Mouse (Mus musculus) intestine, postnatal 0 days (tissue): Measurements from ENCODE around the gene Snx30. TPM values are rescaled to one million over a fixed set of nuclear protein-coding genes. Genes with fewer than 3 reads are reported as not detected.
A peak's percentile ranks its signal among the peaks of the same experiment; 100 is the strongest.

Experiments
- ATAC-seq: fragments of 200-750 bp; cut with Nextera tagmentation; 2 replicates; pipeline ENCODE4 v1.8.0; 2017; ENCODE audit warnings: mild to moderate bottlenecking, moderate TSS enrichment, moderate library complexity
- H3K27ac ChIP-seq: fragments of 300-500 bp; sonication (generic); 2 replicates; pipeline ENCODE4 v1.5.1; 2014; ENCODE audit warnings: mild to moderate bottlenecking, low read depth, low read length, moderate library complexity
- H3K27me3 ChIP-seq: fragments of 300-500 bp; sonication (generic); replicated peaks from 2 replicates; pipeline ENCODE4 v1.6.1; 2014; ENCODE audit warnings: low read length, mixed read lengths; ENCODE audit not compliant: control insufficient read depth, insufficient read depth
- H3K36me3 ChIP-seq: fragments of 300-500 bp; sonication (generic); 2 replicates; pipeline ENCODE4 v1.6.1; 2014; ENCODE audit warnings: mild to moderate bottlenecking, moderate library complexity; ENCODE audit not compliant: control insufficient read depth, insufficient read depth
- H3K4me1 ChIP-seq: fragments of 300-500 bp; sonication (generic); replicated peaks from 2 replicates; pipeline ENCODE4 v1.6.1; 2014; ENCODE audit warnings: antibody characterized with exemption, low read length, mixed read lengths; ENCODE audit not compliant: control insufficient read depth, insufficient read depth
- H3K4me2 ChIP-seq: fragments of 300-500 bp; sonication (generic); replicated peaks from 2 replicates; pipeline ENCODE4 v1.6.1; 2014; ENCODE audit warnings: low read depth, mild to moderate bottlenecking, moderate library complexity
- H3K4me3 ChIP-seq: fragments of 300-500 bp; sonication (generic); 2 replicates; pipeline ENCODE4 v1.5.1; 2014; ENCODE audit warnings: low read depth, low read length
- H3K9ac ChIP-seq: fragments of 300-500 bp; sonication (generic); 2 replicates; pipeline ENCODE4 v1.6.1; 2014; ENCODE audit warnings: mild to moderate bottlenecking, low read depth, low read length
- H3K9me3 ChIP-seq: fragments of 300-500 bp; sonication (generic); 2 replicates; pipeline ENCODE4 v1.6.1; 2016; ENCODE audit warnings: mixed run types; ENCODE audit not compliant: control insufficient read depth
- CTCF ChIP-seq: sonication (generic); IDR thresholded peaks from 2 replicates; pipeline ENCODE4 v1.5.1; 2016; ENCODE audit warnings: low read depth, mild to moderate bottlenecking, control low read depth, antibody characterized with exemption, moderate library complexity
- WGBS: fragments of 180-500 bp; shearing (Covaris S2); extraction: QIAGEN DNeasy Blood & Tissue Kit; methylation state at CpG from one replicate; pipeline ENCODE4 v1.1.7; 2014; 5-methylcytosine and 5-hydroxymethylcytosine counted together
- polyA plus RNA-seq: library from polyadenylated mRNA; unstranded; fragments of >200 nt; fragmentation: Nextera tagmentation; extraction: Ambion mirVana; gene quantifications from 2 replicates; pipeline ENCODE4 v1.2.1, GENCODE M21; 2015

Gene Snx30
- polyA plus RNA-seq, 1 experiment from 2014 or later = 5.1 TPM

DNA sequence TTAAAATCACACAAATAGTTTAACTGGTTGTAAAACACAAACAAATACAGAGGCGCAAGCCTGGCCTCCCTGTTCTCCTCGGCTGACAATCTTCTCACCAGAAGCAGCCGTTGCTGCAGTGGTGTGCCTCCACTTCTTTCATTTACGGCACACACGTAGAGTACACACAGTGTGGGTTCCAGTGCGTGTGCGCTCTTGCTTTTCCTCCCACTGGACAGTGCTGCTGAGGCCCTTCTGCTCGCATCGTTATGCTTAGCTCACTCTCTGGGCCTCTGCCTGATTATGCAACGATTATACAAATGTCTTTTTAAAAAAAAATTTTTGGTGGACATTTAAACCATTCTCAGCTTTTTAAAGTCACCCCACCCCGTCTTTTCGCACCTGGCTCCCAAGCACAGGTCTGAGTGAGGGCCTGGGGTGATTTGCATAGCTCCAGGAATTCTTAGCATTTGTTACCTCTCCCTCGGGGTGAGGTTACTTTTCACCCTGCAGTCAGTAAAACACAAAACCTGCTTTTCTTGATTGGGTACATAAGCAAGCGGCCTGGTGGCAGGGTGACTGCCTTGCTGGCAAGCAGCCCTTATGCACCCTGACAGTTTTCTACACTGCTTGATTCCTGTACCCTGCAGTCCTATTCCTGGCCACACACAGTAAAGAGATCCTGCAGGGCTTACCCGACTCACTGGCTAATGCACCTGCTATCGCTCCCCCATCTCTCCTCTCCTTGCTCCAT is 54.2 kb downstream of the Snx30 start:
- no peaks in the 10 kb centered on the region for H3K36me3 ChIP-seq
- H3K4me2 ChIP-seq = no peak overlapping the region
- TF ChIP-seq CTCF = no peak
- ATAC-seq = peak; percentile 43
- 54% methylated on average over 16 of the region's 16 CpGs for WGBS
- no peak overlapping the region for H3K9ac ChIP-seq
- H3K27ac ChIP-seq = no peak overlapping the region
- no peak overlapping the region for H3K4me3 ChIP-seq
- no peaks in the 10 kb centered on the region for H3K4me1 ChIP-seq
- H3K9me3 ChIP-seq = no peaks in the 10 kb centered on the region
- H3K27me3 ChIP-seq = no peaks in the 10 kb centered on the region

DNA sequence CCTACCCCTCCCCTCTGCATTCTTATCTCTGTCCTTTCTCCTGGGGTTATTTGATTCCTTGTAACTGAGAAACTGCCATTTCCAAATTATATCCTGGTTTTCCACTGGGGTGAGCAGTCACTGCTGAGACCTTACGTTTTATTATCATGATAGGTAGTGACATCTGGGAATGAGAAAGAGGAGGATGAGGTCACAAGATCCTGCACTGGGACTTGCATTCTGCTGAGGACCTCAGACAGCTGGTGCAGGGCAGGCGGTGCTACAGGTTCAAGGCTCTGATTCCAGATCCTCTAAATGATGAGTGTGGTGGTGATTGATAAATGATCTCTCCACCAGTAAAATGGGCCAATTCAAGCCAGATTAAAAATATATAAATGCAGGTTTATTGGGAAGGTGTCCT is 54.8 kb downstream of the Snx30 start:
- no peak for TF ChIP-seq CTCF
- WGBS = 61% methylated on average over 2 of the region's 2 CpGs
- Histone ChIP-seq H3K4me1 (no peaks in the 10 kb centered on the region), H3K4me3 (no peak overlapping the region), H3K27ac (no peak overlapping the region), H3K9me3 (no peaks in the 10 kb centered on the region), H3K36me3 (no peaks in the 10 kb centered on the region), H3K9ac (no peak overlapping the region), H3K4me2 (no peak overlapping the region), H3K27me3 (no peaks in the 10 kb centered on the region)
- peak; percentile 6; the same call in 1 of the 2 replicates for ATAC-seq

DNA sequence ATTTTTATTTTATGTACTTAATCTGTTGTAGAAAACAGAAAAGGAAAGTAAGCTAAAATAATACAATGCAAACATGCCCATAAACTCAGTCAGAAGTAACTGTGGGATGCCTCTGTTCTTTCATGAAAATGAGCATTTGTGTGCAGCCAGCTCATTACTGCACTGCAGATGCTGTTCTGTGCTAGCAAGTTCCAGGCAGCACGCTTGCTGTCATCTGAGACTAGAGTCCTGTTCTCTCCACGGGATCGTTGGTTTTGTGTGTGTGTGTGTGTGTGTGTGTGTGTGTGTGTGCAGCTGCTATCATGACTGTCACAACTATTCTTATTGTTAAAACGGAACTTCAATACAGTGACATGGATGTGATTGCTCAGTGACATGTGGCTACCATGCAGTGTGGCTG is 56.2 kb downstream of the Snx30 start:
- Histone ChIP-seq H3K27me3 (no peaks in the 10 kb centered on the region), H3K4me1 (no peaks in the 10 kb centered on the region), H3K9me3 (no peaks in the 10 kb centered on the region), H3K4me2 (no peak overlapping the region), H3K36me3 (no peaks in the 10 kb centered on the region), H3K4me3 (no peak overlapping the region), H3K9ac (no peak overlapping the region), H3K27ac (no peak overlapping the region)
- TF ChIP-seq CTCF = no peak
- WGBS = 66% methylated on average over 4 of the region's 4 CpGs
- no peak for ATAC-seq

DNA sequence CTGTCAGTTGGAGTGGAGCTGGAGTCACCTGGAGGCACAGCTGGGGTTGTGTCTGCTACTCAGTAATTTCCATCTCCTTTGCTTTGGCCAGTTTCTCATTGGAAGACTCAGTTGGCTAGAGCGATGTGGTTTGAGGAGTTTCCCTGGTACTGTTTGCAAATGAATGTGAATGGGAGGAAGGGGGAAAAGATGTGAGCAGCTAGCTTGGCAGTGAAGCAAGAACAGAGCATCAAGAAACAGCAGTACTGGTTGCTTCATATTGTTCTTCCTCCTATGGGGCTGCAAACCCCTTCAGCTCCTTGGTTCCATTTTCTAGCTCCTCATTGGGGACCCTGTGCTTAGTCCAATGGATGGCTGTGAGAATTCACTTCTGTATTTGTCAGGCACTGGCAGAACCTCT is 56.7 kb downstream of the Snx30 start:
- H3K9ac ChIP-seq = no peak overlapping the region
- WGBS = 89% methylated on average over 1 of the region's 1 CpGs
- no peak for TF ChIP-seq CTCF
- H3K36me3 ChIP-seq = no peaks in the 10 kb centered on the region
- no peaks in the 10 kb centered on the region for H3K27me3 ChIP-seq
- no peak overlapping the region for H3K4me3 ChIP-seq
- H3K27ac ChIP-seq = no peak overlapping the region
- ATAC-seq = no peak
- no peaks in the 10 kb centered on the region for H3K4me1 ChIP-seq
- H3K4me2 ChIP-seq = no peak overlapping the region
- H3K9me3 ChIP-seq = no peaks in the 10 kb centered on the region

DNA sequence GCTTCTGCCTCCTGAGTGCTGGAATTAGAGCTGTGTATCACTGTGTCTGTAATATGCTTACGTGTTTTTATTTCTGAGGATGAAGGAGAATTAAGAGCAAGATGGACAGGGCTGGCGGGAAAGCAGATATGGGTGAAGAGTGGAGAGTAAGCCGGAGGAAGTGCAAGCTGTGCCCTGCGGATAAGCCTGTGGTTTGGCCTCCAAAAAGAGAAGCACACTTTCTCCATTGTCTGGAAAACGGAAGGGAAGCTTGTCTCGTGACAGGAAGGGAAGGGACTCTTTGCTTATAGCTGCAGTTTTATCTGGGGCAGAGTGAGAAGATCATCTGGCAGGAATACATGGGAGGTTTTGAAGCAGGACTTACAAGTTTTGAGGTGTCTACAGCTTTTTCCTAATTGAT is 58.2 kb downstream of the Snx30 start:
- no peak for TF ChIP-seq CTCF
- H3K4me2 ChIP-seq = no peak overlapping the region
- H3K27ac ChIP-seq = no peak overlapping the region
- no peaks in the 10 kb centered on the region for H3K9me3 ChIP-seq
- 67% methylated on average over 6 of the region's 6 CpGs for WGBS
- no peak overlapping the region for H3K9ac ChIP-seq
- no peak overlapping the region for H3K4me3 ChIP-seq
- peaks cover 2% of the 10 kb centered on the region; the same call in 1 of the 2 replicates for H3K36me3 ChIP-seq
- H3K4me1 ChIP-seq = no peaks in the 10 kb centered on the region
- no peaks in the 10 kb centered on the region for H3K27me3 ChIP-seq
- ATAC-seq = no peak

DNA sequence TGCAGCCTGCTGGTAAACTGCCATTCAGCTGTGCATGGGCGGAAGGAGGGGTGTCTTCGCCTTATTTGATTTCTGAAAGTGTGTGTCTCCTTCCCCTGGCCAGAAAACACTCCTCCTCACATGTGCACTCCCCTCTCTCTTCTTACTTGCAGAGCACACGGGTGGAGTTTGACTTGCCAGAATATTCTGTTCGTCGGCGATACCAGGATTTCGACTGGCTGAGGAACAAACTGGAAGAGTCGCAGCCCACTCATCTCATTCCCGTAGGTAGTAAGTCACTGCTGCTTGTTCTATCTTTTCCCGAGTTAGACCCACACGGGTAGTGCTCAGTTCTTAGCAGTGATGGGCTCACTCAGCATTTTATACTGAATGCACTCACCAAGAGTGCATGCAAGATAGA is 62.4 kb downstream of the Snx30 start:
- Histone ChIP-seq H3K9ac (no peak overlapping the region), H3K4me1 (no peaks in the 10 kb centered on the region), H3K36me3 (peaks cover 3% of the 10 kb centered on the region; the same call in 1 of the 2 replicates), H3K9me3 (no peaks in the 10 kb centered on the region), H3K4me2 (no peak overlapping the region), H3K4me3 (no peak overlapping the region), H3K27ac (no peak overlapping the region), H3K27me3 (no peaks in the 10 kb centered on the region)
- TF ChIP-seq CTCF = no peak
- ATAC-seq = no peak
- WGBS = 87% methylated on average over 11 of the region's 11 CpGs
